Mouse (Mus musculus): ENCODE measurements around the gene Acod1. TPM values are rescaled to one million over a fixed set of nuclear protein-coding genes. Genes with fewer than 3 reads are reported as not detected.
A peak's percentile ranks its signal among the peaks of the same experiment; 100 is the strongest.

Gene Acod1
- polyA plus RNA-seq, 1 experiment, result 0.06 TPM

GRCm38 (mm10) chr14:103070790-103071189 lies 24.0 kb downstream of the Acod1 start:
- peak overlapping the region; percentile 96 for H3K4me3 ChIP-seq (ENCODE audit: insufficient read depth, low read length)
- no peak for TF ChIP-seq CTCF (IDR thresholded peaks at IDR 0.05; ENCODE audit: extremely low read depth, insufficient read depth, low read length)
- TF ChIP-seq POLR2A (IDR thresholded peaks at IDR 0.05; ENCODE audit: extremely low read depth, insufficient read depth, low read length), result no peak
- peaks cover 2% of the 10 kb centered on the region; the same call in 1 of the 2 replicates for H3K4me1 ChIP-seq (ENCODE audit: control insufficient read depth, insufficient read depth, low read length)
- peak overlapping the region; percentile 90 for H3K27ac ChIP-seq (ENCODE audit: insufficient read depth, low read length)

GRCm38 (mm10) chr14:103071471-103071870 lies 24.7 kb downstream of the Acod1 start:
- H3K4me3 ChIP-seq (ENCODE audit: insufficient read depth, low read length), result no peak overlapping the region; the same call in 1 of the 2 replicates
- H3K4me1 ChIP-seq (ENCODE audit: control insufficient read depth, insufficient read depth, low read length), result peaks cover 2% of the 10 kb centered on the region; the same call in 1 of the 2 replicates
- H3K27ac ChIP-seq (ENCODE audit: insufficient read depth, low read length), result no peak overlapping the region
- TF ChIP-seq POLR2A (IDR thresholded peaks at IDR 0.05; ENCODE audit: extremely low read depth, insufficient read depth, low read length) (no peak), CTCF (IDR thresholded peaks at IDR 0.05; ENCODE audit: extremely low read depth, insufficient read depth, low read length) (no peak)

GRCm38 (mm10) chr14:103072731-103073130 lies 26.0 kb downstream of the Acod1 start:
- Histone ChIP-seq H3K4me1 (ENCODE audit: control insufficient read depth, insufficient read depth, low read length) (peaks cover 2% of the 10 kb centered on the region), H3K27ac (ENCODE audit: insufficient read depth, low read length) (no peak overlapping the region), H3K4me3 (ENCODE audit: insufficient read depth, low read length) (no peak overlapping the region)
- no peak for TF ChIP-seq POLR2A (IDR thresholded peaks at IDR 0.05; ENCODE audit: extremely low read depth, insufficient read depth, low read length)
- no peak for TF ChIP-seq CTCF (IDR thresholded peaks at IDR 0.05; ENCODE audit: extremely low read depth, insufficient read depth, low read length)

DNA sequence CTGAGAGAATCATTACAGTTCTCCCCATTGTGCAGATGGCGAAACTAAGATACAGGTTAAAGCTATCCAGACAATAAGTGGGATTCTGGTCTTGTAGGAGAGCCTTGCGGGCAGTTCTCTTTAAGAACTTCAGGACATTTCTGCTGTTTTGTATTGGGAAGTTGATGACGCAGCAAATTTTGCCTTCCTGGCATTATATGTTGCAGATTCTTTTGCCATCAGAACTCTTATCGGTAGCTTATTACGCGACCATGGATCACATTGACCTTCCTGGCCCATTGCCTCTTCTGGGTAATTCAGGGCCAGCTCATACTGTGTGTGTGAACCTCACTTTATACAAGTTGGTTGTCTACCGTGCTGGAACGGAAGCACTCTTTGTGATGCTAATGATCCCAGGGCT lies 27.0 kb downstream of the Acod1 start:
- Histone ChIP-seq H3K4me1 (ENCODE audit: control insufficient read depth, insufficient read depth, low read length) (peaks cover 4% of the 10 kb centered on the region), H3K27ac (ENCODE audit: insufficient read depth, low read length) (no peak overlapping the region), H3K4me3 (ENCODE audit: insufficient read depth, low read length) (no peak overlapping the region)
- TF ChIP-seq POLR2A (IDR thresholded peaks at IDR 0.05; ENCODE audit: extremely low read depth, insufficient read depth, low read length), result no peak
- TF ChIP-seq CTCF (IDR thresholded peaks at IDR 0.05; ENCODE audit: extremely low read depth, insufficient read depth, low read length), result no peak

DNA sequence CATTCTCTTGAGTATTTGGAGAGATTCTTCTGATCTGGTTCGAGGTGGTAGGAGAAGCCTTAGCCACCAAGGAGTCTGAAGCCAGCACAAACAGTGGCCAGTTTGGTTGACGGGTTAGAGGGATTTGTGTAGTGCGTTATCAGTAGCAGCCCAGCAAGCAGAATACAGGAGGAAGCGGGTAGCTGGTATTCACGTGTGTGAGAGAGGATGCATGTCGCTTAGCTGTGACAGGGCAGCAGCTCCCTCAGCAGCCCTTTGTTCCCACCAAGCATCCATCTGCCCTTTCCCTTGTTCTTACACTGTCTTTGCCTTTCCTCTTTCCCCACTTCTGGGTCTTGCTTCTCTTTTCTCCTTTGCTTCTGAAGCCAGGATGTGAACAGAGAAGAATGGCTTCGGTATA lies 28.4 kb downstream of the Acod1 start:
- no peak overlapping the region for H3K27ac ChIP-seq (ENCODE audit: insufficient read depth, low read length)
- no peak overlapping the region for H3K4me3 ChIP-seq (ENCODE audit: insufficient read depth, low read length)
- no peak for TF ChIP-seq CTCF (IDR thresholded peaks at IDR 0.05; ENCODE audit: extremely low read depth, insufficient read depth, low read length)
- TF ChIP-seq POLR2A (IDR thresholded peaks at IDR 0.05; ENCODE audit: extremely low read depth, insufficient read depth, low read length), result no peak
- H3K4me1 ChIP-seq (ENCODE audit: control insufficient read depth, insufficient read depth, low read length), result peaks cover 4% of the 10 kb centered on the region

- Histone ChIP-seq H3K4me3 (ENCODE audit: insufficient read depth, low read length) (no peak overlapping the region), H3K4me1 (ENCODE audit: control insufficient read depth, insufficient read depth, low read length) (peaks cover 6% of the 10 kb centered on the region), H3K27ac (ENCODE audit: insufficient read depth, low read length) (no peak overlapping the region)
- no peak for TF ChIP-seq CTCF (IDR thresholded peaks at IDR 0.05; ENCODE audit: extremely low read depth, insufficient read depth, low read length)
- no peak for TF ChIP-seq POLR2A (IDR thresholded peaks at IDR 0.05; ENCODE audit: extremely low read depth, insufficient read depth, low read length)
These were observed 30.7 kb downstream of the Acod1 start for GRCm38 (mm10) chr14:103077272-103078005.

GRCm38 (mm10) chr14:103078006-103078912 lies 31.5 kb downstream of the Acod1 start:
- no peak for TF ChIP-seq POLR2A (IDR thresholded peaks at IDR 0.05; ENCODE audit: extremely low read depth, insufficient read depth, low read length)
- peaks cover 6% of the 10 kb centered on the region for H3K4me1 ChIP-seq (ENCODE audit: control insufficient read depth, insufficient read depth, low read length)
- no peak overlapping the region for H3K27ac ChIP-seq (ENCODE audit: insufficient read depth, low read length)
- H3K4me3 ChIP-seq (ENCODE audit: insufficient read depth, low read length), result no peak overlapping the region

GRCm38 (mm10) chr14:103079209-103079977 lies 32.6 kb downstream of the Acod1 start:
- no peak overlapping the region for H3K4me3 ChIP-seq (ENCODE audit: insufficient read depth, low read length)
- TF ChIP-seq POLR2A (IDR thresholded peaks at IDR 0.05; ENCODE audit: extremely low read depth, insufficient read depth, low read length) (no peak), CTCF (IDR thresholded peaks at IDR 0.05; ENCODE audit: extremely low read depth, insufficient read depth, low read length) (no peak)
- H3K4me1 ChIP-seq (ENCODE audit: control insufficient read depth, insufficient read depth, low read length), result peaks cover 6% of the 10 kb centered on the region
- H3K27ac ChIP-seq (ENCODE audit: insufficient read depth, low read length), result no peak overlapping the region

DNA sequence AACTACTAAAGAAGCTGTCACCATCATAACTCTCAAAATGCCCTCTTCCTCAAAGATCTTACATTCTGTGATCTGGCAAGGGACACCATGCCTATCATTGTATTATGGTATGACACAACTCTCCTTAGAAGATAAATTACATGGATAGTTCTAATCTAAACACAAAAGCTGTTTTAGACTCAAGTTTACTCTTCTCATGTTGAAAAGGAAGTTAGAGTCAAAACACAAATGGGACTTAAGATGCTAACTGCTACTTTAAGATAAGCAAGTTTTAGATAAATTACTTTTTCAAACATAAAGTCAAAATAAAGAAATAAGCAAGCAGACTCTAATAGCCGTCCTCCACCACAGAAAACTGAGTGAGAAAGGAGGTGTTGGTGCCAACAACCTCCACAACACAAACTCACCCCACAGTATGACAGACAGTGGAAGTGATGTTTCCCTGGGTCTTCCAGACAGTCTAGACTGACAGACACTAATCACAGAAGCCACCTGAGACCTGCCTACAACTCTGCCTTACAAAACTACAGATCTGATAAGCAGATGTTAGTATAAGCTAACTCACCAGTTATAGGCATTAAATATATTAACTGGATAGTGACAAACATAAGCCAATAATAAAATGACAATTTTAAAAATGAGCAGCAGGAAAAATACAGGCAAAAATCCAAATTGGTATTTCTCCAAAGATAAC lies 39.2 kb downstream of the Acod1 start:
- peaks cover 4% of the 10 kb centered on the region for H3K4me1 ChIP-seq (ENCODE audit: control insufficient read depth, insufficient read depth, low read length)
- TF ChIP-seq POLR2A (IDR thresholded peaks at IDR 0.05; ENCODE audit: extremely low read depth, insufficient read depth, low read length), result no peak
- TF ChIP-seq CTCF (IDR thresholded peaks at IDR 0.05; ENCODE audit: extremely low read depth, insufficient read depth, low read length), result no peak
- H3K4me3 ChIP-seq (ENCODE audit: insufficient read depth, low read length), result no peak overlapping the region
- no peak overlapping the region for H3K27ac ChIP-seq (ENCODE audit: insufficient read depth, low read length)

All from cortical plate, adult 2 months (tissue).